Mouse (Mus musculus): ENCODE measurements around the gene Crybg1.

Crybg1 gene

GRCm38 (mm10) chr10:44091757-44092156, 56.9 kb downstream of the Crybg1 start:
- no peak for DNase-seq

GRCm38 (mm10) chr10:44080351-44080750, 68.3 kb downstream of the Crybg1 start:
- no peak for DNase-seq

GRCm38 (mm10) chr10:44078799-44079521, 69.7 kb downstream of the Crybg1 start:
- no peak for DNase-seq

DNA sequence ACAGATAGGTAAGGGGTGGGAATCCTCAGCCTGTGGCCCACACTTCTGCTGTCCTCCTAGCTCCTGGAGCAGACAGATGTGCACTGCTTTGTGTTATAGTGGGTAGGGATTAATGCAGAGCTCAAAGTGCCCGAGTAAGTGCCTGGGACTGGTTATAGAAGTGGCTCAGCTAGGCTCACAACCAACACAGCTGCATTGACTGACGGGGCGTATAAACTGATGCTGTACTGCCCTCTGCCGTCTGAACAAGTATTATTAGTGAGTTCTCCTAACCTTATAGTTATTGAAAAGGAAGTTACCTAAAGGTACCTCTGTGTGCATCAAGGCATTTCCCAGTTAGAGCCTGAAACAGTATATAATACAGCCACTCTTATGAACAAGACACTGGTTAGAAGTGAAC, 77.6 kb downstream of the Crybg1 start:
- DNase-seq: peak; percentile 5 to 28

DNA sequence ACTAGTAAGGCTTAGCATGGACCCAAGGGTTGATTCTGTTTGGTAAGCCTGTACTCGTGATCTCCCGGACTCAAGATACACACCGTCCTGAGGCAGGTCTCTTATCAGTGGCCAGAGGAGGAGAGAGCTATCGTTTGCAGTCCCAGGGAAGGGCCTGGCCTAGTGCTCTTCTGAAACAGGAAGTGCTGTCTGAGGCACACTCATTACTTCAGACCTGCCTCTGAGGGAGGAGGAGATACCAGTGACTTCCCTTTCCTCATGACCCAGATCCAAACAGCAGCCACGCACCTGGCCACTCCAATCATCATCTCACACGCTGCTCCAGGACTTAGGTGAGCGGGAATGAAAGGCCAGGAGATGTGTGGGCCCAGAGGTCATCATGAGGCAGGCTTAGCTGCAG, 79.5 kb downstream of the Crybg1 start:
- no peak for DNase-seq

DNA sequence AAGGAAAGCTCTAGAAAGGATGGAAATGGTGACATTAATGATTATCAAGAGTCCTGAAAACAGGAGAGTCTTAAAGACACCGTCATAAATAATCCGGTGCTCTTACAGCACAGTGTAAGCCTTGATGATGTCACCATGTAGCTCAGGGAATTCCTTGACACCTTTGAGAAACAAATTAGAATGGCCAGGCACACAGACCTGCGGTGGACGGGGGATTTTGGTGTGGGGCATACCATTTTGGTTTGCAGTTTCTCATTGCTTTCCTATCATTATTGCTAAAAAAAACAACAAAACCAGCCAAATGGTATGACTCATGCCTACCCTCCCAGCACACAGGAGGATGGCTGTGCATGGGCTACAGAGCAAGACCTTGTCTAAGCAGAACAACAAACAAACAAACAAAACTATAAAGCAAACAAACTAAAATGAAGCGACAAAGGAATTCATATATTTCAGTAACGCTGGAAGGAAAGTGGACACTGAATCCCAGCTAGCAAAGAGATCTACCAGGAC, 82.7 kb downstream of the Crybg1 start:
- no peak for DNase-seq

- DNase-seq: no peak
These were observed 85.7 kb downstream of the Crybg1 start for GRCm38 (mm10) chr10:44062981-44063380.

GRCm38 (mm10) chr10:44050913-44051312, 97.7 kb downstream of the Crybg1 start:
- DNase-seq: no peak

GRCm38 (mm10) chr10:44044727-44045126, 103.9 kb downstream of the Crybg1 start:
- no peak for DNase-seq

DNA sequence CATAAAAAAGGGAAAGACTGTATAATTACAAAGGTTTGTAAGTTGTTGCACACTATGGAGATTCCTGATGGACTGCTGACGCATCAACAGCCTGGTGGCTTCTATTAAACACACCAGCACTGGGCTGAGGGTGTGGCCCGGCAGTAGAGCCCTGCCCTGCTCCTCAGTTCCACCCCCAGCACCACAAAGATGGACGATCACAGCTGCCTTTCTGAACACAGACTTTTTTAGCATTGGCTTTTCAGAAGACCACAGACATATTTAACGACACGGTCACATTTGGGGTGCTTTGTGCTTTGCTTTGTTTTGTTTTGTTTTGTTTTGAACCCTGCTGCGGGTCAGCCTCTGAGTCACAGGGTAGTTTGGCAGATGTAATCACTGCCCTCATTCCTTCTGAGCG, 105.0 kb downstream of the Crybg1 start:
- no peak for DNase-seq

DNA sequence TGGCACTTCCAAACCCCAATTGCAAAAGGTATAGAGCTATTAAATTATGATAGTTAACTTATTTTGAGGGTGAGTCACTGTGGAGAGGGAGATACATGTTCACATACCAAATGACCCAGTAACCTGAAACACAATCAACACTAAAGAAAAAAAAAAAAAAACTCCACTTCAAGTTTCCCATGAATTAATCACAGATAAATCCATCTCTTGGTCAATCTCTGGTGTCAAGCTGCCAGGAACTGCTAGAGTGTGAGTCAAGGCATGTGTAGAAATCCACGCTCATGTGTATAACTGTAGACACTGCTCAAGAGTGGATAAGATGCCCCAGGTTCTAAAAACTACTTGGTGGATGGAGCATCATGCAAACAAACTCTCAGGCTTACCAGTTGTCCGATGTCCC, 109.5 kb downstream of the Crybg1 start:
- no peak for DNase-seq

GRCm38 (mm10) chr10:44037918-44038544, 110.6 kb downstream of the Crybg1 start:
- no peak for DNase-seq

DNA sequence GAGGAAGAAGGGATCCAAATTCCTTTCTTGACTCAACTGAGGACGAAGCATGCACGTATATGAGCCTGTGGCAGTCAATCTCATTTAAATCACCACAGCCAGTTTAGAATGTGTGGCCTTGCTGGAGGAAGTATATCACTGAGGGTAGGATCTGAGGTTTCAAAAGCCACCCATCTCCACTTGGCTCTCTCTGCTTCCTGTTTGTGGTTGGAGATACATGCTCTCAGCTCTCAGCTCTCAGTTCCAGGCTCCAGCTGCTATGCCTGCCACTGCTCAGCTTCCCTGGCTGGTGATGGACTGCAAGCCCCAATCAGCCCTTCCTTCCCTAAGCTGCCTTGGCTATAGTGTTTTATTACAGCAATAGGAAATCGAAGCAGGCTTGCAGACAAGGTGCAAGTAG, 119.1 kb downstream of the Crybg1 start:
- no peak for DNase-seq

DNA sequence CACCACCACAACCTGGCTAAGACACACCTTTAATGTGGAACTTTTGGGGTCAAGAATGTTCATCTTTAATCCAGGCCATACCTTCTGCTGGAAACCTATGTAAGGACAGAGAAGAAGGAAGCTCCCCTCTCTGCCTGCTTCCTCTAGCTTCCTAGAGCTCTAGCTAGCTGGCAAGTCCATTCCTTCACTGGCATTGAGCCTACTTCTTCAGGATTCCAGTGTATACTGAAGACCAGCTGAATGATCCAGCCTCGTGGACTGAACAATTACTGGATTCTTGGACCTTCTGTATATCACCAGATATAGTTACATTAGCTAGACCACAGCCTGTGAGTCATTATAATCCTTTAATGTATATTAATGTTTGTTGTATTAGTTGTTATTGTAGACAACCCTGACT, 121.4 kb downstream of the Crybg1 start:
- DNase-seq: no peak

GRCm38 (mm10) chr10:44026105-44026504, 122.5 kb downstream of the Crybg1 start:
- no peak for DNase-seq

GRCm38 (mm10) chr10:44024705-44025104, 123.9 kb downstream of the Crybg1 start:
- DNase-seq: no peak

DNA sequence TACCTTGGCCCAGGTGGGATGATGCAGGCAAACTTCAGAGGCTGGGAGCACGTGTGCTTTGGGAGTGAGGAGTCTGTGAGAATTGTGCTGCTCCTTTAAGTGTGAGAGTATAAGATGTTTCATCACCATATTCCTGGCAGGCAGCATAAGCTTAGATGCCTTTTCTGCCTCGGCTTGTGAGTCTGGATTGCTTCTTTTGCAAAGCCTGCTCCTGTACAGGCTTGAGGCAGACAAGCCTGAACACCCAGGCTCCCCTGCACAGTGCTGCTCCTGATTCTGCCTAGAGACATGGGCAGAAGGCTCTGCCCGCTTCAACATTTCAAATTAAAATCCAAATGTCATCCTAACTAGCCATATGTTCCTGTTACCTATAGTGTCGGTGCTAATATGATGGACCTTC, 128.5 kb downstream of the Crybg1 start:
- no peak for DNase-seq

DNA sequence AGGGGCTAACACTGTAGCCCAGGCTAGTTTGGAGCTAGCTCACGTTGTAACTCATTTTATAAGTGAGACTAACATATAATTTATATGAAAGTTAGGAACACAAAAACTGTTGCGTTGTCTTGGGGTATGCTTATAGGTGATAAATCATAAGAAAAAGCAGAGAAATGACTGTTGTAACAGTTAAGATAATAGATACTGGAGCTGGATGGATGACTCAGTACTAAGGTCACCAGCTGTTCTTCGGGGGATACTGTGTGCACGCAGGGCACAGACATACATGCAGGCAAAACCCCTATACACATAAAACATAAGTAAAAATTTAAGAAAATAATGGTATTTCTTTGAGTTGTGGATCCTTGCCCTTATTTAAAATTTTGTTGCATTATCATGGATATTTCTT, 130.1 kb downstream of the Crybg1 start:
- no peak for DNase-seq

DNA sequence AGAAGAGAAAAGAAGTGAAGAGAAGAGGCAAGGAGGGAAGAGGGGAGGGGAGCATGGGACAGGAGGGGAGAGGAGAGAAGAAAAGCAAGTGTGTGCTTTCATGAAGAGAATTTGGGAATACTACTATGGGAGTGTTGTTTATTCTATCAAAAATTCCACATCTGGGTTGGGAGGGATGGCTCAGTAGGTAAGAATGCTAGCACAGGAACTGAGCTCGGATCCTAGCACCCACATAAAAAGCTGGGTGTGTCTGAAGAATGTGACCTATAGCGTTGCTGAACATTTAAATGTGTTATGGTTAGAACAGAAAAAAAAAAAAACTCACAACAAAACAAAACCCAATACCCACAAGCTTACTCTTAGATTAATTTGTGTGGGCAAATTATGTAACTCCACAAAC, 133.0 kb downstream of the Crybg1 start:
- DNase-seq: no peak

- no peak for DNase-seq
These were observed 134.8 kb downstream of the Crybg1 start for GRCm38 (mm10) chr10:44013885-44014284.

- DNase-seq: no peak
These were observed 137.2 kb downstream of the Crybg1 start for GRCm38 (mm10) chr10:44011408-44011807.

DNA sequence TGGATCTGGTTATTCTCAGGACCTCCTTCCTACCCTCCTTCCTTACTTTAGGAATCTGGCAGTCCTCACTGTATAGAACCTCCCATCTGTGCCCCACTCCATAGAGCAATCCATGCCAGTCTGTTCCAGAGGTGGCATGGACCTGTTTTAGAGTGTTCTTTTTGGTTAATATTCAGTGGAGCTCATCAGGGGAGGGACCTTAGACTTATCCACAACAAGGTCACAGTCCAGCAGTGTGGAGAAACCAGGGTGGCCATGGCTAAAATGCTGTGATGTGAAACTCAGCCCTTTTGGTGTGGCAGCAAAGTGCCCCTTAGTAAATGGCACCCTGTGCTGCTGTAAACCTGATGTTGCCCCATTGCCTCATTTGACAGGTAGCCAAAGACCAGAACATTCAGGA, 139.8 kb downstream of the Crybg1 start:
- no peak for DNase-seq

DNA sequence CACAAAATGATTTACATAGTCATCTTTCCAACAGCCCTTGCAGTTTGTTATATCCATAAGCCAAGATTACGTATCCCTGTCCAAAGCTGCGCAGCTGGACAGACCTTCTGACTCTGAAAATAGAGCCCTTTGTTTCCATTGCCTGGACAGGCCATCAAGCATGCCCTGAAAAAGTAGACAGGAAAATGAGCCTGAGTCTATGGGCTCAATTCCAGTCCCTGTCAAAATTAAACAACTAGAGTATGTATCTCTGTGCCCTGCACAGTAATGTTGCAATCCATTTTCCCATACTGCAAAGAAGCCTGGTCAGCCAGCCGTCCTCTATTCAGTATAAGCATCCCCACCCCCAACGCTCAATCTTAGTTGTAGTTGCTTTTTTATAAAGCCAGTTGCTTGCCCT, 141.8 kb downstream of the Crybg1 start:
- no peak for DNase-seq
